Mouse (Mus musculus) CD4-positive helper T cell, adult 2 months (primary cell): ENCODE data around the gene Npy4r.

Experiments
- DNase-seq: peaks from one replicate; pipeline ENCODE4 v3.0.0-alpha.2; 2012; ENCODE audit warnings: low read depth, missing footprints, low spot score

The Npy4r gene

DNA sequence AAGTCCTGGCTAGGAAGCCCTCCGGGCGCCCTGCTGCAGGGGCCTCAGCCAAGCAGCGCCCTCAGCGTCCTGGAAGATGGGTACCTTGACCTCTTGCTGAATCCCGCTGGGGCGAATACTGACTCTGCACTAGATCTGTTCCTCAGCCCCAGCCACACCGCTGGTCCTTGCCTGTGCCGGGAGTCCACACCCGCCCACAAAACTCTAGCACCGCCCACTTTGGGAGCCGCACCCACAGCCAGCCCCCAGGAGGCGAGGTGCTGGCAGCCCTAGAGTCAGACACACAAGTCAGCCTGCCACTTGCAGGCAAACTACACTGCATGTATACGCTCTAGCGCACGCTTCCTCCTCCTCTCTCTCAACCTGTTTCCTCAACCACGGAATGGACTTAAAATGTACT is at the start of gene Npy4r:
Gene Npy4r, minus strand, starts transcription at position 148 of the 400 bp plus-strand sequence.
- no peak for DNase-seq

DNA sequence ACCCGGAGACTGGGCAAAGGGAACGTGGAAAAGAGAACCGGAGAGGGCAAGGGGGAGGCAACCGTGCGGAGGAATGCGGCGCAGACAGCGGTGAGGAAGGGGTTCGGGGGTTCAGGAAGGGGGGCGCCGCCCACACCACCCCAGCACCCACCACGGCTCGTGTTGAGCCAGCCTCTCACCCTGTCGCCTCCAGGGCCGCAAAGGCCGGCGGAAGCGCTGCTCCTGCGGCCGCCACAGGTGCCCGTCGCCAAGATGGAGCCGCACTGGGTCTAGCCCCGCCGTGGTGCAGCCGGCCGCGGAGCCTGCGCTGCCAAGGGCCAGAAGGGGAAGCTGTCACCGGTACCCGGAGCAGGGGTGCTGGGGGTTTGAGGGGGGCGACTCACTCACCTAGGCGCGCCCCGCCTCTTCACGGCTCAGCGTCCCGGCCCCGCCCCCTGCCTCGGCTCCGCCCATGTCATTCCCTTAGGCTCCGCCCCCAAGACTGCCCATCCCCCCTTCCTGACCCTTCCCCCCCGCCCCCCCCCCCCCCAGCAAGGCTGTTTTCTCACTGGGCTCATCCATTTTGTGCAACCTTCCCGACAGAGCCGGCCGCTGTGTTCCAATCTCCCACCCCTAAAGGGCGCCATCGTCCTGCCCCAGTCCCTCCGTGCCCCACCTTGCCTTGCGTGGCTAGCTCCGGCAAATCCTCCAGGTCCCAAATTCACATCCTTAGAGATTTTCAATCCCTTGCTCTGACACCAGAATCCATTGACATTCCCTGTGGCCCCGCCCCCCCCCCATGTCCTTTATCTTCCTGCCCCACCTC is 49.1 kb upstream of the Npy4r start, which contains the start of gene Gprin2:
Gene Gprin2, minus strand, starts transcription at position 423 of the 805 bp plus-strand sequence.
- DNase-seq = no peak

- DNase-seq = no peak
These were observed 48.5 kb upstream of the Npy4r start for GRCm38 (mm10) chr14:34200738-34201230.

GRCm38 (mm10) chr14:34196706-34197105 is 44.4 kb upstream of the Npy4r start:
- DNase-seq = no peak

DNA sequence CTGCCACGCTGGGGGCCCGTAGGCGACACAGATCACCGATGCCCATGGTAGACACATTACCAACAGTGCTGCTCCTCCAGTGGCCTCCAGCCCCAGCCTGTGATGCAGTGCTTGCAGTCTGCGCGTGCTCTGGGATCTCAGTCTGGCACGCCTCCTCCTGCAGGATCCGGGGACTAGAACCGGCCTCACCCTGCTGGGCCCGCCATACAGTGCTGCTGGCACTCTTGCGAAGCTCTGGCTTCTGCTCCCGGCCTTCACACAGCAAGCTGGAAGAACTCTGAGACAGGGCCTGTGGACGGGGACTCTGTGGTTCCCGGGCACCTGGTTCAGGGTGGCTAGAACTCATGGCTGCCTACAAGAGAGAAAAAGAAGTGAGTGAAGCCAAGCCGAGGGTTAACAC is 43.2 kb upstream of the Npy4r start:
- DNase-seq = no peak

DNA sequence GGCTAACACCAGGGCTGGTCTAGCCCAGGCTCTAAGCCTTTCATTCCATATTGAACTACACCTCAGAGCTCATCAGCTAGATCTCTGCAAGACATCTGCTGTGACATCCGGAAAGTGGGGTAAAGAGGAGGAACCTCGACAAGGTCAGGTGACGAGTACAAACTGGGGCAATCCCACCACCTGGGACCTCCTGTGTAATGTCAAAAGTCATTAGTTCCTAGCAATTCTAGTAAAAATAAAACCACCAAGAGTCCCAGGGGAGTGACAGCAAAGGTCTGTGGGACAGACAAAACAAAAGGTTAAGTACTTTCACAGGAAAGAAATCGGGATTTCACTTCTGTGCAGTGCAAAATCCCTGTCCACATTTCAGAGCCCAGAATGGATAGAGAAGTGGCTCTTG is 41.6 kb upstream of the Npy4r start:
- DNase-seq = no peak

- DNase-seq = no peak
These were observed 38.1 kb upstream of the Npy4r start for GRCm38 (mm10) chr14:34190361-34190760.

GRCm38 (mm10) chr14:34188629-34189028 is 36.3 kb upstream of the Npy4r start:
- peak; percentile 26 for DNase-seq

DNA sequence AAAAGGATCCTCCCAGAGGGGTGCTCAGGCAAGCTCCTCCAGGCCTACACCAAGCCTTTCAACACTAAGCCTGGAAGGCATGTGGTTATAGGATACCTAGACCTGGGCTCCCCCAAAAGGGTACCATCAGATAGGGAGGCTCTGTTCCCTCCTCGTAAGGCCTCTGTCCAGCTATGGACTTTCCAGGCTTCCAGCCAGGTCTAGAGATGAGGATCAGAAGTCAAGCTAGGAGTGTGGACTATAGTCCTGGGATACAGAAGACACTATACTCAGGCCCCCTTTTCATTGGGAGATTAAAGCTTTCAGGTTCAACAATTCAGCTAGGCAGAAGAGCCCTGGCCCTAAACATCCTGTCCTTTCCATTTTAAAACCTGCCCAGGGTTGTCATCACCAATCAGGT is 30.8 kb upstream of the Npy4r start:
- no peak for DNase-seq

- no peak for DNase-seq
These were observed 27.1 kb upstream of the Npy4r start for GRCm38 (mm10) chr14:34179351-34179750.

DNA sequence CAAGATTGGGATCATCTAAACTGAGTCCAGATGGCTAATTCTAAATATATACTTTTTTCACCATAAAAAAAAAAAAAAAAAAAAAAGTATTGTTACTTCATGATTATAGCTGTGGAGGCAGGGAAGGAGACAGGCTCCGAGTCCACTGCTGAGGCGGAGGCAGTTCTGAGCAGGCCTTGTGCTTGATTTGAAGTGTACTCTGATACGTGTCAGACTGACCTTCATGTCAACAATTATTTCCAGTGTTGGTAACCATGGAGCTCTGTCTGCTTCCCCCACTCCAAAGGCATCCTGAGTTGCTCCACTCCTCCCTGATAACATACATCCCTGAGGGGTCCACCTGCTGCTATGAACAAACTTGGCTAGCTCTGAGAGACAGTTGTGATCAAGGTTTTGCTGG is 18.8 kb upstream of the Npy4r start:
- DNase-seq = no peak

- no peak for DNase-seq
These were observed 3.5 kb upstream of the Npy4r start for GRCm38 (mm10) chr14:34155752-34156151.

DNA sequence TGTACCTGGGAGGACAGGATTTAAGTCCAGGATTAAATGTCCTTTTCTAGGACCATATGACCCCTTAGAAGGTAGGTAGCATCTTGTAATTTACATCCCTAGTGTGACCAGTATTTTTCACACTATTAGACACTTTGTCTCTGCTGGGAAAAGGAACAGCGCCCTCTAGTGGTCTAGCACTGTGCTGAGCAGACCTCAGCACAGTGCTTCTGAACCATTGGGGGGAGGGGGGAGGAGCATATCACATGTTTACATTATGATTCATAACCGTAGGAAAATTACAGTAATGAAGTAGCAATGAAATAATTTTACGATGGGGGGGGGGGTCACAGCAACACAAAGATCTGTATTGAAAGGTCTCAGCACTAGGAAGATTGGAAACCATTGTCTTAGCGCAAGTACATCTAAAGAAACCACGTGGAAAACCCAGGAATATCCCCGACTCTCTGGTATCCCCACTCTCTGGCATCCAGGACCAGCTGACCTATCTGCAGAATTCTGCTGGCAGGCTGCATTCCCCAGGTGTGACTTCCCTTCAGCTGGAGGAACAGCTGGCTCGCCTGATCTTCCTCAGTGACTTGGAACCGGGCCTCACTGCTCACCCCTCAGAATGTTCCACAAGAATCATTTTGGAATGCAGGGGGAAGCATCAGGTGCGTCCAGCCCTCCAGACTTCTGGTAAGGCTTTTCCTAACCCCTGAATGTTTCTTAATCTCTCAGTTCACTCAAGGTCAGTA is 2.5 kb upstream of the Npy4r start:
- DNase-seq = peak; percentile 49

- DNase-seq = no peak
These were observed 9.4 kb downstream of the Npy4r start for GRCm38 (mm10) chr14:34142915-34143314.

DNA sequence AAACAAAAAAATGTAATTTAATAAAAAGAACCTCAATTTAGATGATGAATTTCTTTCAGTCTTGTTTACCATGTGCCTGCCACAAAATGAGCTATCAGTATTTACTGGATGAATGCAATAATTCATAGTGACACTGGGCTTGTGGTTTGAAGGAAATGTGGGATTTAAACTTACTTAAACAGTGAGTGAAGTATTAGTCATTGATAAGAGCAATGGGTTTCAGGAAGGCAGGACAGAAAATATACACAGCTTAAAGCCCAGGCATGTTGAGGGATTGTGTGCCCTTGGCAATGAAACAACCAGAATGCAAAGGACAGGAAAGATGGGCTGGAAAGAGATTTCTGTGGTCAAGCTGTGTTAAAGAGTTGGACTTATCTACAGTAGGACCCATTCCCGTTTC is 10.0 kb downstream of the Npy4r start:
- DNase-seq = no peak

DNA sequence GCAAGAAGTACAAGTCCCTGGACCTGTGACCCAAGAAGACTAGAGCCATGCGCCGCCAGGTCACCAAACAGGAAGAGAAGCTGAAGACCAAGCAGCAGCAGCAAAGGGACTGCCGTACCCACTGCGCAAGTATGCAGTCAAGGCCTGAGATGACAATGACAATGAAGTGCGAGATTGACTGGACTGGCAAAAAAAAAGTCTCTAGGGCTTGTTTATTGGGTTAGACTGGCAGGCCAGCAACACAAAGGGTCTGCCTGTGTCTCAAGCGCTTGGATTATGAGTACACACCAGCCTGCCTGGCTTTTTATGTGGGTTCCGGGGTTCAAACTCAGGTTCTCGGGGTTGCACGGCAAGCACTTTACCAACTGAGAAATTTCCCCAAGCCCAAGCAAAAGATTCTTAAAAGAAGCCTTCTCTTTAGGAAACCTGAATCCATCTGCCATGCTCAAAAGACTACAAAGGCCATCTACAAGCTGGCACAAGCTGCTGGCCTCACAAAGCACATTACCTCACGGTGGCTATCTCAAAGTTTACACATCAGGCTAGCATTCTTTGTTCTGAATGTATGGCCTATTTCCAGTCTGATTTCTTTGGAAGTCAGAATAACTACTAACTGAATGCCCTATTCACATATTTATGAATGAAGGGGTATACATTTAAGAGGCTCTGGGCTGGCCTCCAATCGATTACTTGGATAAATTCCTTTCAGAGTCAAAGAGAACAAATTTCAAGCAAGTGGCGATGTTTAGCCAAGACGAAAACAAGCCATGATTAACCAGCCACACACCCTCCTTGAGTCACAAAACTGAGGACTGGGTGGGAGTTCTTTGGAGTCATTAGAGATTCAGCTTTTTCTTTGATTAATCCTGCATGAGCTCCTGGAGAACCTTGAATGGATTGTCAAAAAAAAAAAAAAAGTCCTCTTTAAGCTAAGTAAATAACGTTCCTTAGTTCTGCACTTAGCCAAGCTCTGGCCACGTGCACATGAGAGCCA is 12.3 kb downstream of the Npy4r start:
- DNase-seq = no peak

- DNase-seq = no peak
These were observed 16.9 kb downstream of the Npy4r start for GRCm38 (mm10) chr14:34135391-34135790.

- no peak for DNase-seq
These were observed 21.1 kb downstream of the Npy4r start for GRCm38 (mm10) chr14:34131216-34131615.

- DNase-seq = no peak
These were observed 30.6 kb downstream of the Npy4r start for GRCm38 (mm10) chr14:34121691-34122090.

DNA sequence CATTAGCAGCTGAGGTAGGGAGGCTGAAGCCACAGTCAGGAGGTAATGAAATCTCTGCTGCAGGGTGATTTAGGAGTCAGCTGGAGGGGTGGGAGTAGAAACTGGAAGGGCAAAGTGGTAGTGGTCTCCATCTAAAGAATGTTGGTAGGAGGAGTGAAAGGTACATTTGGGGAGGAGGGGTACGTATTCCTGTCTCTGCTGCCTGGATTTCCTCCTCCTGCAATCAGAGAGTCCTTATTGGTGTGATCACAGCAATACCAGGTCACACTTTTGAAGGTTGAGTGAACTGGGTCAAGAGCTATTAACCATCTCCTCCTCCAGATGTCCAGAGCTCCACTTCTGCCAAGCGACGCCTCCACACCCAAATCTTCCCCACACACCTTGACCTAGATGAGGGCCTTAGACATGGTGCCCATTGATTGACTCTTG is 31.4 kb downstream of the Npy4r start:
- DNase-seq = no peak
